Mouse (Mus musculus): ENCODE results near the gene Rnf224.
A peak's percentile ranks its signal among the peaks of the same experiment; 100 is the strongest.

- TF ChIP-seq POLR2A (IDR thresholded peaks at IDR 0.05; ENCODE audit: low read depth, low read length) (no peak), CTCF (conservative IDR thresholded peaks at IDR 0.05; ENCODE audit: insufficient read depth, insufficient read length, low read depth, low read length) (peak; percentile 99)
These were observed 43.2 kb downstream of the Rnf224 start for GRCm38 (mm10) chr2:25193330-25193770.

All from kidney, adult 2 months (tissue).